Mouse (Mus musculus) bone marrow, adult 2 months (tissue): ENCODE results near the gene Litaf.

Experiments used
- CTCF ChIP-seq: fragments of 200-500 bp; IDR thresholded peaks from 2 replicates; pipeline ENCODE4 v1.5.1; 2011; ENCODE audit warnings: low read length, control low read depth; ENCODE audit not compliant: control insufficient read depth, insufficient read depth
- POLR2A ChIP-seq: fragments of 200-500 bp; IDR thresholded peaks from 2 replicates; pipeline ENCODE4 v1.6.1; 2011; ENCODE audit warnings: low read depth, mild to moderate bottlenecking, control low read depth, low read length, borderline replicate concordance; ENCODE audit not compliant: control insufficient read depth

DNA sequence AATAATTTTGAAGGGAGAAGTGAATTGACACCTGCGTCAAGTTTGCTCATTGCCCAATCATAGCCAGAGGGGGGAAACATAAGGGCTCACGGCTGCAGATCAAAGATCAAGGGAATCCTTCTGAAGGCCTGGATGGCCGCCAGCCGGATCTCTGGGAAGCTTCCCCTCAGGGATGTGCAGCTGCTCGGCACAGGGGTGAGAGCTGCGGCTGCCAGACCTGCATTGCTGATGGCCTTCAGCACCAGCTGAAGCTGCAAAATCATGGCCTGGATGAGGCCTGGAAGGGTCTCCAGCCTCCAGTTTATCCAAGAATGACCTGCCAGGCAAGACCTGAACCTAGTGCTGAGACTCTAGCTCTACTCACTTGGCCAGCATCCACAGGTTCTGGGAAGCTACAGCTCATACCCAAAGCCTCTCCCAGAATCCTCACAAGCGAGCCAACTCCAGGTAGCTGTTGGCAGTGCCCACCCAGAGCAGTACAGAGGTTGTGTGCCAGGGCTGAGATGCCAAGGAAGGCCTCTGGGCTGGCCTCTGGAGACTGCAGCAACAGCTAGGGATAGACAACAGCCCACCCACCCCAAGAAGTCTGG, 140.3 kb downstream of the Litaf start:
- TF ChIP-seq POLR2A (no peak), CTCF (no peak)
